Mouse (Mus musculus) T-helper 17 cell (primary cell): Measurements from ENCODE around the gene Usp26.

Experiments used
- in situ Hi-C, 2 experiments: fragments of 300-600 bp; cut with MboI, MseI; formaldehyde crosslinking; loops; 1 replicate in 1 of 2; 2 replicates in 1 of 2; pipeline ENCODE4 v1.15.1; 2025; ENCODE audit warnings: high pct_unique_total_duplicates in 2 of 2

The Usp26 gene

GRCm38 (mm10) chrX:51801133-51801532 lies at the start of gene Usp26:
Gene Usp26 (minus strand): TSS chrX:51801233.
- in situ Hi-C loops, result no loop called here

GRCm38 (mm10) chrX:51814466-51815247 lies 13.6 kb upstream of the Usp26 start:
- in situ Hi-C loops, result no loop called here

GRCm38 (mm10) chrX:51767457-51767856 lies 33.6 kb downstream of the Usp26 start:
- in situ Hi-C loops, result no loop called here

- in situ Hi-C loops, result no loop called here
Observed at GRCm38 (mm10) chrX:51736450-51736849, 64.6 kb downstream of the Usp26 start.

- in situ Hi-C loops, result no loop called here
Observed at GRCm38 (mm10) chrX:51714086-51714745, 86.8 kb downstream of the Usp26 start.

- in situ Hi-C loops, result no loop called here
Observed at GRCm38 (mm10) chrX:51712996-51713395, 88.0 kb downstream of the Usp26 start.
